Comparison of ENCODE assay signal across 8 mouse cellular contexts in genomic region chr15:27596463-27597140, GRCm38 (mm10). TPM values are rescaled to one million over a fixed set of nuclear protein-coding genes. Genes with fewer than 3 reads are reported as not detected.
DNase-seq lines count a peak whose midpoint lies in the region.

No protein-coding gene starts in this region.

- DNase-seq in heart, adult 18-20 months = peak; percentile 60 to 69
- DNase-seq in heart, postnatal 25 days (ENCODE audit: low spot score) = no peak
- DNase-seq in 416B (ENCODE audit: low read depth) = peak; percentile 87
- peak; percentile 46 for DNase-seq in c-Kit-positive CD71-negative TER-119-negative erythroid progenitor cells, embryonic 14.5 days (ENCODE audit: low read depth)
- DNase-seq in lung, postnatal 25 days (ENCODE audit: low spot score) = peak; percentile 75
- DNase-seq in thymus, postnatal 4 days = peak; percentile 34
- no peak for DNase-seq in cerebellum, adult 11 months
- no peak for DNase-seq in testis, postnatal 14 days (ENCODE audit: low spot score)

- intact Hi-C loops in heart, postnatal 25 days (cut with DNase I) = no loop called here

RNA-seq across cellular contexts. Expression of gene Otulin, which starts 33.9 kb away (rescaled TPM):
- 10 to 100 TPM; 26.6 to 26.8 TPM for total RNA-seq in heart, adult 18-20 months (2021)
- total RNA-seq in heart, postnatal 25 days (2021) = 10 to 100 TPM; 22.4 to 26.8 TPM

Comparison
In these comparisons a context has a peak if more than half of its experiments do, and no peak if none do; other contexts are left out.
1. DNase-seq: peak in heart, adult 18-20 months (2 of 2), 416B (single experiment), c-Kit-positive CD71-negative TER-119-negative erythroid progenitor cells, embryonic 14.5 days (single experiment), lung, postnatal 25 days (single experiment) and thymus, postnatal 4 days (single experiment); none in heart, postnatal 25 days (single experiment), cerebellum, adult 11 months (single experiment) and testis, postnatal 14 days (single experiment).